Mouse (Mus musculus) left cerebral cortex, adult 9 months (tissue): ENCODE data around the gene Spi1.

Experiments used
- DNase-seq, 2 experiments: peaks; one replicate each; pipeline ENCODE4 v3.0.0; 2022; ENCODE audit warnings: low spot score in 2 of 2

Gene Spi1

GRCm38 (mm10) chr2:91068162-91068871 is 13.9 kb upstream of the Spi1 start:
- DNase-seq = no peak

- no peak for DNase-seq
Observed at GRCm38 (mm10) chr2:91068872-91069165, 13.4 kb upstream of the Spi1 start.

GRCm38 (mm10) chr2:91069306-91070000 is 12.7 kb upstream of the Spi1 start:
- DNase-seq = no peak

- peak; percentile 94 to 97 for DNase-seq
Observed at GRCm38 (mm10) chr2:91070076-91070800, 12.0 kb upstream of the Spi1 start, which contains the start of gene Slc39a13. Slc39a13 (minus strand) TSS chr2:91070417.

- no peak for DNase-seq
Observed at GRCm38 (mm10) chr2:91071059-91071458, 11.1 kb upstream of the Spi1 start.

GRCm38 (mm10) chr2:91072092-91072491 is 10.1 kb upstream of the Spi1 start:
- no peak for DNase-seq

- DNase-seq = no peak
Observed at GRCm38 (mm10) chr2:91077957-91078313, 4.3 kb upstream of the Spi1 start.

GRCm38 (mm10) chr2:91078314-91079025 is 3.7 kb upstream of the Spi1 start:
- DNase-seq = no peak

- DNase-seq = no peak
Observed at GRCm38 (mm10) chr2:91079026-91079384, 3.2 kb upstream of the Spi1 start.

- DNase-seq = no peak
Observed at GRCm38 (mm10) chr2:91080784-91081513, 1.2 kb upstream of the Spi1 start.

- DNase-seq = no peak
Observed at GRCm38 (mm10) chr2:91082844-91083243, 654 bp downstream of the Spi1 start.

GRCm38 (mm10) chr2:91083366-91083940 is 1.3 kb downstream of the Spi1 start:
- DNase-seq = no peak

- DNase-seq = no peak
Observed at GRCm38 (mm10) chr2:91084179-91084820, 2.1 kb downstream of the Spi1 start.

GRCm38 (mm10) chr2:91085494-91086391 is 3.6 kb downstream of the Spi1 start:
- DNase-seq = no peak

- DNase-seq = no peak
Observed at GRCm38 (mm10) chr2:91086392-91087237, 4.4 kb downstream of the Spi1 start.

- no peak for DNase-seq
Observed at GRCm38 (mm10) chr2:91087453-91087852, 5.3 kb downstream of the Spi1 start.

GRCm38 (mm10) chr2:91088987-91089386 is 6.8 kb downstream of the Spi1 start:
- no peak for DNase-seq

GRCm38 (mm10) chr2:91090208-91090607 is 8.0 kb downstream of the Spi1 start:
- no peak for DNase-seq

GRCm38 (mm10) chr2:91090827-91091226 is 8.6 kb downstream of the Spi1 start:
- DNase-seq = peak in 1 of 2 experiments; percentile 62
